Mouse (Mus musculus): ENCODE data around the gene Hmga1b. TPM values are rescaled to one million over a fixed set of nuclear protein-coding genes. Genes with fewer than 3 reads are reported as not detected.
"Not testable (repeated sequence)": the region's sequence is repeated elsewhere in the genome, so short reads cannot be mapped to it uniquely, and the experiment has no call there.

Hmga1b gene
- total RNA-seq, 2 experiments from 2014 or later = 10.1 to 14.6 TPM

- DNase-seq (ENCODE audit: low spot score in 2 of 2) = not testable (repeated sequence)
Observed at GRCm38 (mm10) chr11:120781361-120781760, 18.8 kb downstream of the Hmga1b start.

GRCm38 (mm10) chr11:120783426-120784063 lies 21.0 kb downstream of the Hmga1b start:
- peak in 1 of 2 experiments; percentile 43 for DNase-seq (ENCODE audit: low spot score in 2 of 2)

- DNase-seq (ENCODE audit: low spot score in 2 of 2) = peak; percentile 84 to 85
Observed at GRCm38 (mm10) chr11:120784064-120784791, 21.6 kb downstream of the Hmga1b start, which contains the start of the genes Rfng and Gps1. Gene Rfng (minus strand): TSS chr11:120784207. Gene Gps1 (plus strand): TSS chr11:120784272.

DNA sequence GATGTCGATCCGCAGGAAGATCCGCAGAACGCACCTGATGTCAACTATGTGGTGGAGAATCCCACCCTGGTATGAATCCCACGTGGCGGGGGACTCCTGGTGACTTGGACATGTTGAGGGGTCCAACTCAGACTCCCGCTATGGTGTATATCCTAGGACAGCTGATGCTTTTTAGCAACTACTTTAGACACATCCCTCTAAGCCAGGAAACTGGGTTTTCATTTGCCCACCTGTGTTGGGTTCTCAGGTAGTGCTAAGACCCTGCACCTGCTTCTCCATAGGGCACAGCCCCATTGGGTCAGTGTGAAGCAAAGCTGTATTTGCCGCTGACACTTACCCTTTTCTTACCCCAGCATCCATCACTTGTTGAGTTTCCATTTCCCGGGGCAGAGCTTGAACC lies 22.6 kb downstream of the Hmga1b start:
- no peak for DNase-seq (ENCODE audit: low spot score in 2 of 2)

- DNase-seq (ENCODE audit: low spot score in 2 of 2) = not testable (repeated sequence)
Observed at GRCm38 (mm10) chr11:120788460-120788859, 25.9 kb downstream of the Hmga1b start.

DNA sequence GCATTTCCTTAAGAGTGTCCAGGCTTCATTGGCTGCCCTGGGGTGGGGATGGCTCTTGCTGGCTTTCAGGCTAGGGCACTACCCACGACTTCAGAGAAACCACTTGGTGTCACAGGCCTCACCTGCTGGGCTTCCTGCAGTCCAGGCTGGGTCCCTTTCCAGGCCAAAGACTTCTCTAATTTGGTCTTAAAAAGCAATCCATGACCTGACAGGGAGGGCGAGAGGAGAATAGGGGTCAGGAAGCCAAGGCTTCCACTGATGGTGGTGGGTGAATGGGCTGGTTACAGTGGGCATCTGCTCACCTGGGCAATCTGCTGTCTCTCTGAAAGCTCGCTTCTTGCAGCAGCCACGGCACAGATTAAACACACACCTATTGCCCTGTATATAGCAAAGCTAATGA lies 26.8 kb downstream of the Hmga1b start:
- DNase-seq (ENCODE audit: low spot score in 2 of 2) = no peak

- no peak for DNase-seq (ENCODE audit: low spot score in 2 of 2)
Observed at GRCm38 (mm10) chr11:120789810-120790209, 27.2 kb downstream of the Hmga1b start.

- no peak for DNase-seq (ENCODE audit: low spot score in 2 of 2)
Observed at GRCm38 (mm10) chr11:120792652-120793051, 30.1 kb downstream of the Hmga1b start.

GRCm38 (mm10) chr11:120795756-120796613 lies 33.4 kb downstream of the Hmga1b start, which contains the start of gene Dus1l:
Gene Dus1l (minus strand): TSS chr11:120796403.
- peak; percentile 98 to 99 for DNase-seq (ENCODE audit: low spot score in 2 of 2)

GRCm38 (mm10) chr11:120796614-120796946 lies 34.0 kb downstream of the Hmga1b start:
- no peak for DNase-seq (ENCODE audit: low spot score in 2 of 2)

GRCm38 (mm10) chr11:120798244-120798643 lies 35.6 kb downstream of the Hmga1b start:
- no peak for DNase-seq (ENCODE audit: low spot score in 2 of 2)

GRCm38 (mm10) chr11:120799316-120799890 lies 36.8 kb downstream of the Hmga1b start:
- no peak for DNase-seq (ENCODE audit: low spot score in 2 of 2)

GRCm38 (mm10) chr11:120800061-120800904 lies 37.7 kb downstream of the Hmga1b start:
- peak; percentile 88 to 90 for DNase-seq (ENCODE audit: low spot score in 2 of 2)

GRCm38 (mm10) chr11:120804274-120804673 lies 41.7 kb downstream of the Hmga1b start:
- no peak for DNase-seq (ENCODE audit: low spot score in 2 of 2)

GRCm38 (mm10) chr11:120804769-120805168 lies 42.2 kb downstream of the Hmga1b start:
- DNase-seq (ENCODE audit: low spot score in 2 of 2) = no peak

DNA sequence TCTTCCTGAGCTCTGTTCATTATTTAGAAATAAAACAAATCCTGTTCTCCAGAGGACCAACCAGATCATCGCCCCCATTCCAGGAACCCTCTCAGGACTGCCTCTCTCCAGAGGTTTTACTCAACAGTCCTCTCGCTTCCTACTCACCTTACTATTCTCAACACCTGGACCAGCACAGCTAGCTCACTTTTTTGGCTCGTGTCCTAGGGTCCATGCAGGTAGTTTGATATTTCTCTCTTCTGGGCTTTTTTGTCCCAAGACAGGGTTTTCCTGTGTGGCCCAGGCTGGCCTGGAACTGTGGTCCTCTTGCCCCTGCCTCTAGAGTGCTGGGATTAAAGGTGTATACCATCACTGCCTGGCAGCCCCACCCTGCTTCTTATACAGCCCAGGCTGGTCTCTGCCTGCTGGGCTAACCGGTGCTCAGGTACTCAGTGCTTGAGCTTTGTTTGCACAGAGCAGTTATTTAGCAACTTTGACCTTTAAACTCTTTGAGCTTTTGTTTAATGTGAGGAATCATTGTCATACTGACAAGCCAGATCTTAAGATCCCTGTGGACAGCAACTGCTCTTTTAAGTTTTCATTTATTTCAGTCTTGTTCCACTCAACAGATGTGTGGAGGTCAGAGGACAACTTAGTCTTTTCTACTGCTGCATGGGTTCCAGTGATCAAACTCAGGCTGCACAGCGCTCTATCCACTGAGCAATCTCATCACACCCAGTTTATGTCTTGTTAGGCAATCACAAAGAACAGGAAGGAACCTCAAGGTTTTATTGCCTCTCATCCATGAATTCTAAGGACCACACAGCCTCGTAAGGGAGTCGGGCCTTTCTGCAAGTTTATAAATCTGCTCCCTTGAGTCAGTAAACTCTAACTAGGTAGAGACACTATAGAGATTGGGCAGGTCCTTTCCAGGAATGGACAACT lies 43.0 kb downstream of the Hmga1b start:
- DNase-seq (ENCODE audit: low spot score in 2 of 2) = no peak

- DNase-seq (ENCODE audit: low spot score in 2 of 2) = no peak
Observed at GRCm38 (mm10) chr11:120808010-120808409, 45.4 kb downstream of the Hmga1b start.

GRCm38 (mm10) chr11:120812068-120812467 lies 49.5 kb downstream of the Hmga1b start:
- no peak for DNase-seq (ENCODE audit: low spot score in 2 of 2)
